Mouse (Mus musculus): Measurements from ENCODE around the gene B4galt5. TPM values are rescaled to one million over a fixed set of nuclear protein-coding genes. Genes with fewer than 3 reads are reported as not detected.

B4galt5 gene
- polyA plus RNA-seq, 1 experiment from 2014 or later, result 22.2 TPM

DNA sequence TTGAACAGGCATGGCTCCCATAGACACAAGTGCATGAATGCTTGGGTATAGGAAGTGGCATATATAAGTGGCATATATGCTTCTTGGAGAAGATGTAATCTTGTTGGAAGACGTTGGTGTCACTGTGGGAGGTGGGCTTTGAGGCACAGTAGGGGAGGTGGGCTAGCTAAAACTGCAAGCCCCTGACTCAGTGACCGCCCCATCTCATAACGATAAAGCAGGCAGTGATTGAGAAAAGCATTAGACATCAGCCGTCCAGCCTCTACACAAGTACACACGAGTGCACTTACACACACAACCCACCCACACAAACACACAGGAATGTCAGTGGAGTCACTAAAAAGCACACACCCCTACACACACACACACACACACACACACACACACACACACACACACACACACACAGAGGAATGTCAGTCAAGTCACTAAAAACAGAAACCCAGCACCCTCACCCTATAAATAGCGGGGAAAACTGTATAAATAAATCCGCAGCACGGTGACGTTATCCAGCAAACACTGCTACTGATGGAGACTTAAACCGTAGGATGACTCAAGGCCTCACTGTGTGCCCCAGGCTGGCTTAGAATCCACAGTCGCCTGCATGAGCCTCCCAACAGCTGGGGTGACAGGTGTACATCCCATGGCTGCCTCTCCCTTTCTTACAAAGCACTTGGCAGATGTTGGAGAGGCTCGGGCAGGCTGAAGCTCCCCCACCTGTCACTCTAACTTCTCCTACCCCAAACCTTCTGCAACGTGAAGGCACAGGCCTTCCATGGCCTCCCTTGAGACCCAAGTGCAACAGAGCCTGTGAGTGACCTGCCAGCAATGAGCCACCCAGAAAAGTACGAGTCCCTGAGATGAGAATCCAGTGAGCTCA is 81.2 kb downstream of the B4galt5 start:
- no peaks in the 10 kb centered on the region for H3K36me3 ChIP-seq
- H3K9me3 ChIP-seq, result no peaks in the 10 kb centered on the region
- 84% methylated on average over 14 of the region's 14 CpGs for WGBS
- H3K4me2 ChIP-seq, result no peak overlapping the region
- no peaks in the 10 kb centered on the region for H3K4me1 ChIP-seq (replicated peaks)
- no peak overlapping the region for H3K27ac ChIP-seq (replicated peaks)
- H3K4me3 ChIP-seq, result no peak overlapping the region
- no peaks in the 10 kb centered on the region for H3K27me3 ChIP-seq
- no peak overlapping the region for H3K9ac ChIP-seq
- no peak for ATAC-seq (ENCODE audit: low read depth)

DNA sequence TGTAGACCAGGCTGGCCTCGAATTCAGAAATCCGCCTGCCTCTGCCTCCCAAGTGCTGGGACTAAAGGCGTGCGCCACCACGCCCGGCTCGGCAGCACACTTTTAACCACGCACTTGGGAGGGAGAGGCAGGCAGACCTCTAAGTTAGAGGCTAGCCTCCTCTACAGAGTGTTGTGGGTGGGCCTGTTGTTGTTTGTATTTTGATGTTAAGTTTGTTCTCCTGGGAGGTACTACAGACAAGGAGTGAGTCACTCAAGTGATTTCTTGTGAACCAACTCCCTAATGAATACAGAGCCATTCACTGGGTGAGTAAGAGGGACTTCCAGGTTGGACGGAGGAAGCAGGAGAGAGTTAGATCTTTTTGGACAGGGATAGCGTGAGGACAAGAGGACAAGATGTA is 82.8 kb downstream of the B4galt5 start:
- no peak overlapping the region for H3K27ac ChIP-seq (replicated peaks)
- H3K4me1 ChIP-seq (replicated peaks), result no peaks in the 10 kb centered on the region
- H3K4me2 ChIP-seq, result no peak overlapping the region
- H3K9ac ChIP-seq, result no peak overlapping the region
- H3K9me3 ChIP-seq, result no peaks in the 10 kb centered on the region
- ATAC-seq (ENCODE audit: low read depth), result no peak
- H3K36me3 ChIP-seq, result no peaks in the 10 kb centered on the region
- no peak overlapping the region for H3K4me3 ChIP-seq
- WGBS, result 98% methylated on average over 10 of the region's 10 CpGs
- no peaks in the 10 kb centered on the region for H3K27me3 ChIP-seq

DNA sequence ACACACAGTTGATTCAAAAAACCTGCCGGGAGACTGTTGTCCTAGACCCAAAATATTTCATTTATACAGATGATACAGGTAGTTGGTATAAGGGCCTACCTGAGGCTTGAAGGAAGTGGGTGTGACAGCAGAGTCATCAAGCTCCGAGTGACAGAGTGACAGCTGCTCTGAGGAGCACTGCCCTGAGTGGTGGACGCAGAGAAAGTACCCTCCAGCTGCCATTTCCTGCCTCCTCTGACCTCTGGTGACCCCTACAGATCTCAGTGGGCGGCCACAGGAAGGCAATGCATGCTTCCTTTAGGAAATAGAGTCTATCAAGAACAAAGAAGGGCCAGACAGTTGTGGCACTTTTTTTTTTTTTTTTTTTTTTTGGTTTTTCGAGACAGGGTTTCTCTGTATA is 83.2 kb downstream of the B4galt5 start:
- Histone ChIP-seq H3K9ac (no peak overlapping the region), H3K27ac (replicated peaks) (no peak overlapping the region), H3K4me2 (no peak overlapping the region), H3K36me3 (no peaks in the 10 kb centered on the region), H3K4me3 (no peak overlapping the region), H3K4me1 (replicated peaks) (no peaks in the 10 kb centered on the region), H3K9me3 (no peaks in the 10 kb centered on the region), H3K27me3 (no peaks in the 10 kb centered on the region)
- 53% methylated on average over 4 of the region's 5 CpGs for WGBS
- ATAC-seq (ENCODE audit: low read depth), result no peak

DNA sequence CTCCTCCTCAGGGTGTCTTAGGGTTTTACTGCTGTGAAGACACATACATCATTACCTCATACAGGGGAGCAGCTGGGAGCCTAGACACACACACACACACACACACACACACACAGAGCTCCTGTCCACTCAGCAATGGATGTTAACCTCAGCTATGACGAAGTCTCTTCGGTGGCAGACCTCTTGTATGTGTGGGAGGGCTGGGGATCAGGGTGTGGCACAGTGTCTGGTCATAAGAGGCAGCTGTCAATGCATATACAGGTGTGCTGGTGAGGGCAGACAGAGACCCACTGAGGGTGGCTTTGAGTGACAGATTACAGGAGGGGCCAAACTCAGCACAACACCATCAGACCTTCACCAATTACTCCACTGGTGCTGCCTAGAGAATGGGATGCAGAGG is 84.0 kb downstream of the B4galt5 start:
- WGBS, result 96% methylated on average over 2 of the region's 2 CpGs
- Histone ChIP-seq H3K4me3 (no peak overlapping the region), H3K9me3 (no peaks in the 10 kb centered on the region), H3K27me3 (no peaks in the 10 kb centered on the region), H3K9ac (no peak overlapping the region), H3K36me3 (no peaks in the 10 kb centered on the region), H3K27ac (replicated peaks) (no peak overlapping the region), H3K4me2 (no peak overlapping the region), H3K4me1 (replicated peaks) (no peaks in the 10 kb centered on the region)
- ATAC-seq (ENCODE audit: low read depth), result no peak

DNA sequence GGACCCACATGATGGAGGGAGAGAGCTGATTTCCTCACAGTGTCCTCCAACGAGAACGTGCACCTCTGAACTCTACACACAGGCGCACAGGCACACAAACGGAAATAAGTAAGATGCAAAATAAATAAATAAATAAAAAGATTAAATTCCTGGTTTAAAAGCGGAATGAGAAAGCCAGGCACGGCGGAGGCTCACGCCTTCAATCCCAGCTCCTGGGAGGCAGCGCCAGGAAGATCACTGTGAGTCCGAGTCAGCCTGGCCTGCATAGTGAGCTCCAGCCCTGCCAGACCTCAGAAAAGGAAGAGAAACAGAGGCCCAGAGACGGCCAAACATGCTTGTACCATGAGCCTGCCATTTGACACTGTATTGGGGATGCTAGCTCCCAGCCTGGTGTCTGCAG is 85.1 kb downstream of the B4galt5 start:
- Histone ChIP-seq H3K27me3 (no peaks in the 10 kb centered on the region), H3K4me2 (no peak overlapping the region), H3K4me3 (no peak overlapping the region), H3K36me3 (no peaks in the 10 kb centered on the region), H3K27ac (replicated peaks) (no peak overlapping the region), H3K4me1 (replicated peaks) (no peaks in the 10 kb centered on the region), H3K9me3 (no peaks in the 10 kb centered on the region), H3K9ac (no peak overlapping the region)
- ATAC-seq (ENCODE audit: low read depth), result no peak
- 92% methylated on average over 11 of the region's 11 CpGs for WGBS

DNA sequence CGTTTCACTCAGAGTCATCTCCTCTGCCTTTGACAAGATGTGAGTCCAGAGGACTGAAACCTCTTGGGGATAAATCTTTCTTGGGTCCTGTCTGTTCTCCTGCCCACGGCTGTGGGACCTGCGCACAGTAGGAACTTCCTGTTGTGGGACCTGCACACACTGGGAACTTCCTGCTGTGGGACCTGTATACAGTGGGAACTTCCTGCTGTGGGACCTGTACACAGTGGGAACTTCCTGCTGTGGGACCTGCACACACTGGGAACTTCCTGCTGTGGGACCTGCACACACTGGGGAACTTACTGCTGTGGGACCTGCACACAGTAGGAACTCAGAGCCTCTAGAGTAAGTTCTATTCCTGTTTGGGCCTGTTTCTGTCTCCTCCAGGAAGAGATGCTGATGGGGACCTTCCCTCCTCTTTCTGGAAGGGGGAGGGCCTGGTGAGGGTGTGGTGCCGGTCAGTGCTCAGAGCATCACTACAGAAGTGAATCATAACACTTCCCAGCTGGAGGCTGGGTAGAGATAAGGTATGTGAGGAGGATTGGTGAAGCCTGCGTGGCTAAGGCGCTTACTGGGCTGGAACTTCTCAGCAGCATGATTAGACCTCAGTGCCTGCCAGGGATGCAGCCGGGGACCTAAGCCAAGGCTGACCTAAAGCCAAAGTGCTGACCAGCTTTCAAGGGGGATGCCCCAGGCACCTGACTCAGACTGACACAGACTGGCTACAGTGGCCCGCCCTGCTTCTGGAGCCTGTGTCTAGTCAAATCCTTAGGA is 85.8 kb downstream of the B4galt5 start:
- Histone ChIP-seq H3K27me3 (no peaks in the 10 kb centered on the region), H3K4me3 (no peak overlapping the region), H3K4me1 (replicated peaks) (no peaks in the 10 kb centered on the region), H3K9me3 (no peaks in the 10 kb centered on the region), H3K27ac (replicated peaks) (no peak overlapping the region), H3K4me2 (no peak overlapping the region), H3K36me3 (no peaks in the 10 kb centered on the region), H3K9ac (no peak overlapping the region)
- ATAC-seq (ENCODE audit: low read depth), result no peak
- 93% methylated on average over 8 of the region's 8 CpGs for WGBS

DNA sequence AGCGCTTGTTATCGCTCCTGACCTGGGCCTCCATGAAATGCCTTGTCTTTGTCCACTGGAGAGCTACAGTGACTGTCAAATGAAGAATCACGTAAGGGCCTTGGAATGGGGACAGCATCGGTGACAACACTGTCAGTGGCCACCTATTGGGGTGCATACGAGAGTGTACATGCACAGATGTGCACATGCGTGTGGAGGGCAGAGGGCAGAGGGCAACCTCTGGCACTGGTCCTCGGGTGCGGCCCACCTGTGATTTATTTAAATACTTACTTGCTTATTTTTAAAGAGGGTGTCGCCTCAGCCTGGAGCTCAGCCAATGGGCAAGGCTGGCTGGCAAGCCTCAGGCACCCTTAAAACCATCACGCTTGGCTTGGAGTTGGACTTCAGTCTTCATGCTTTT is 86.5 kb downstream of the B4galt5 start:
- H3K27ac ChIP-seq (replicated peaks), result no peak overlapping the region
- H3K4me2 ChIP-seq, result no peak overlapping the region
- H3K9ac ChIP-seq, result no peak overlapping the region
- no peaks in the 10 kb centered on the region for H3K4me1 ChIP-seq (replicated peaks)
- no peak overlapping the region for H3K4me3 ChIP-seq
- H3K9me3 ChIP-seq, result no peaks in the 10 kb centered on the region
- no peaks in the 10 kb centered on the region for H3K27me3 ChIP-seq
- ATAC-seq (ENCODE audit: low read depth), result no peak
- WGBS, result 92% methylated on average over 10 of the region's 10 CpGs
- H3K36me3 ChIP-seq, result no peaks in the 10 kb centered on the region

DNA sequence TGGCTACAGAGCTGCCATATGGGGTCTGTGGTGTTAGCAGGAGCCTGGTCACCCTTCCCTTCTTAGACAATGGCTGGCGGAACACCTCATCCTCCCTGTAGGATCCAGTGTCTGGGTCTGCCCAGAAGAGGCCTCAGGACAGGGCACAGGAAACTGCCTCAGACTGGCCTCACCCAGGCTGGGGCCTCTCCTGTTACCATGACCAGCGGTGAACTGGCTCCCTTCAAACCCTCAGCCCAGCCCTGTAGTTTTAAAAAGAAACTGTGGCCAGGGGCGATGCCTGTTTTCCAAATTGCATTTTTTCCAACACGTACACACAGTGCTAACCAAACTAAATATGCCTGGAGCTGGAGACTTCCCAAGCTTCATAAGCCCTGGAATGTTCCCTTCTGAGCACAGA is 87.9 kb downstream of the B4galt5 start:
- H3K4me3 ChIP-seq, result no peak overlapping the region
- H3K36me3 ChIP-seq, result no peaks in the 10 kb centered on the region
- no peak overlapping the region for H3K4me2 ChIP-seq
- whole genome bisulfite sequencing, result 82% methylated on average over 4 of the region's 4 CpGs
- H3K4me1 ChIP-seq (replicated peaks), result no peaks in the 10 kb centered on the region
- no peaks in the 10 kb centered on the region for H3K9me3 ChIP-seq
- ATAC-seq (ENCODE audit: low read depth), result no peak
- H3K27me3 ChIP-seq, result no peaks in the 10 kb centered on the region
- H3K9ac ChIP-seq, result no peak overlapping the region
- H3K27ac ChIP-seq (replicated peaks), result no peak overlapping the region

DNA sequence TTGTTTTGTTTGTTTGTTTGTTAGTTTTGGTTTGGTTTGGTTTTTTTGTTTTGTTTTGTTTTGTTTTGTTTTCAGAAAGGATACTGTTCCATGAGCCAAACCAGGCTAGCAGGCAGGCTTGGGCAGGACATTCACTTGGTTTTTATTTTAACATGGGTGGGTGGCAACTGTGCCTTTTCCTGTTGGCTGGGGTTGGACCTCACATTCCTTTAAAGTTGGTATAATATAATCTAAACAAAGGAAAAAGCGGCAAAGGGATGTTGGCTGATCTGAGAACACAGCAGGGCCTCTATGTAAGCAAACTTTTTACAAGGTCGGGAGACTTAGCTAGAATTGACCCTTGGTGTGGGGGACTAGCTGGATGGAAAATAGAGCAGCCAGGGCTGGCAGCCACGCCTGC is 91.2 kb downstream of the B4galt5 start:
- Histone ChIP-seq H3K36me3 (no peaks in the 10 kb centered on the region), H3K9ac (no peak overlapping the region), H3K9me3 (no peaks in the 10 kb centered on the region), H3K27ac (replicated peaks) (no peak overlapping the region), H3K4me2 (no peak overlapping the region), H3K27me3 (no peaks in the 10 kb centered on the region), H3K4me3 (no peak overlapping the region), H3K4me1 (replicated peaks) (peaks cover under 1% of the 10 kb centered on the region; the same call in 1 of the 2 replicates)
- 48% methylated on average over 3 of the region's 3 CpGs for WGBS
- ATAC-seq (ENCODE audit: low read depth), result no peak

DNA sequence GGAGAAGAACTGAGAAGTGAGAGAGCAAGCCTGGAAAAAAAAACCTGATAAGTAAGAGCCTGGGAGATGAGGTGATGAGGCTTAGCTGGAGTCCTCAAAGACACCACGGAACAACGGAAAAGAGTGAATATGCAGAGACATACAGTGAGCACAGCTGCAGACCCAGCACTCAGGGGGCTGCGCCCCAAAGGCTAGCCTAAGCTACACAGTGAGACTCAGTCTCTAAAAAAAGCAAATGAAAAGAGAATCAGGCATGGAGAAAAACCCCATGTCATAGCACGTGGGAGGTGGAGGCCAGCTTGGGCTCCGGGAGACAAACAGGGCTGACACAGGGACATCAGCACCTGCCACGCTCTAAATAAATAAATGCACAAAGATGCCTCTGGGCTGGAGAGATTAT is 94.2 kb downstream of the B4galt5 start:
- no peak overlapping the region for H3K4me2 ChIP-seq
- H3K4me1 ChIP-seq (replicated peaks), result peaks cover 5% of the 10 kb centered on the region; the same call in 1 of the 2 replicates
- no peak for ATAC-seq (ENCODE audit: low read depth)
- no peak overlapping the region for H3K4me3 ChIP-seq
- no peaks in the 10 kb centered on the region for H3K27me3 ChIP-seq
- no peak overlapping the region for H3K9ac ChIP-seq
- no peak overlapping the region for H3K27ac ChIP-seq (replicated peaks)
- WGBS, result 70% methylated on average over 6 of the region's 6 CpGs
- H3K9me3 ChIP-seq, result no peaks in the 10 kb centered on the region
- no peaks in the 10 kb centered on the region for H3K36me3 ChIP-seq

DNA sequence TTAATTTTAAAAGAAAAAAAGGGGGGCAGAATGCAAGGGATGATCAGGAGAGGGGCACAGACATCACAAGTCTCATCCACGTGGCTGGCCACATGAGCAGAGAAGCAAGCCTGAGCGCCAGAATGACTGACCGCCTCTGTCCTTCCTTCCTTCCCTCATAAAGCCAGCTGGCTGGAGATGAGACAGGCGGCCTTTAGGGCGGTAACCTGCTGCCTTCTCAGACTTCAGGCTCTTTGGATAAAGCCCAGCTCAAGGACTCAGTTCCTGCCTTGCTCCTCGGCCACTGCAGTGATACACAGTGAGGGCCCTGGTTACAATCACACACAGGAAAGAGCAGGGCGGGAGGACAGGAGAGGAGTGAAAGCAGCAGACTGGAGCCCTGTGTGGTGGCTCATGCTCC is 94.8 kb downstream of the B4galt5 start:
- Histone ChIP-seq H3K27me3 (no peaks in the 10 kb centered on the region), H3K4me2 (no peak overlapping the region), H3K9me3 (no peaks in the 10 kb centered on the region), H3K36me3 (no peaks in the 10 kb centered on the region), H3K4me1 (replicated peaks) (peaks cover 5% of the 10 kb centered on the region; the same call in 1 of the 2 replicates), H3K4me3 (no peak overlapping the region), H3K27ac (replicated peaks) (no peak overlapping the region), H3K9ac (no peak overlapping the region)
- ATAC-seq (ENCODE audit: low read depth), result no peak
- WGBS, result 60% methylated on average over 7 of the region's 7 CpGs

DNA sequence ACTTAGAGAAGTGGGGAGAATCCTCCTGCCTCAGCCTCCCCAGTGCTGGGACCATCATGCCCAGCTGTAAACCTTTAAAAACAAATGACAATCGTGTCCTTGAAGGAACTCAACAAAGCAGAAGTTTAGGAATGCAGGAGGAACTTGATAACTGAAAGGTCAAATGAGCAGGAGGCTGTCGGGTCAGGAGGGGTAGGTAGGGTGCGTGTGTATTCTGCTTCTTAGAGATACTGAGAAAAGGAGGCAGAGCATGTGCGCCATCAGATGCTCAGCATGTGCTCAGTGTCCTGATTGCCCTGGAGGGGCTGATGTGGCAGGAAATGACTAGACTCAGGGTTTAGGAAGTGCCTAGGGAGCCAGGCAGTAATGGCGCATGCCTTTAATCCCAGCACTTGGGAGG is 95.5 kb downstream of the B4galt5 start:
- H3K4me3 ChIP-seq, result no peak overlapping the region
- H3K27me3 ChIP-seq, result no peaks in the 10 kb centered on the region
- no peak for ATAC-seq (ENCODE audit: low read depth)
- WGBS, result 92% methylated on average over 5 of the region's 5 CpGs
- no peak overlapping the region for H3K27ac ChIP-seq (replicated peaks)
- no peaks in the 10 kb centered on the region for H3K36me3 ChIP-seq
- H3K9ac ChIP-seq, result no peak overlapping the region
- H3K9me3 ChIP-seq, result no peaks in the 10 kb centered on the region
- peaks cover 5% of the 10 kb centered on the region; the same call in 1 of the 2 replicates for H3K4me1 ChIP-seq (replicated peaks)
- H3K4me2 ChIP-seq, result no peak overlapping the region

Data from neural tube, embryonic 13.5 days (tissue).